Mouse (Mus musculus) 3T3-L1 (cell line): Measurements from ENCODE around the gene Plch1.

Source experiments
- DNase-seq: peaks from one replicate; pipeline ENCODE4 v3.0.0-alpha.2; 2015; ENCODE audit warnings: low read depth, low spot score

Gene Plch1

DNA sequence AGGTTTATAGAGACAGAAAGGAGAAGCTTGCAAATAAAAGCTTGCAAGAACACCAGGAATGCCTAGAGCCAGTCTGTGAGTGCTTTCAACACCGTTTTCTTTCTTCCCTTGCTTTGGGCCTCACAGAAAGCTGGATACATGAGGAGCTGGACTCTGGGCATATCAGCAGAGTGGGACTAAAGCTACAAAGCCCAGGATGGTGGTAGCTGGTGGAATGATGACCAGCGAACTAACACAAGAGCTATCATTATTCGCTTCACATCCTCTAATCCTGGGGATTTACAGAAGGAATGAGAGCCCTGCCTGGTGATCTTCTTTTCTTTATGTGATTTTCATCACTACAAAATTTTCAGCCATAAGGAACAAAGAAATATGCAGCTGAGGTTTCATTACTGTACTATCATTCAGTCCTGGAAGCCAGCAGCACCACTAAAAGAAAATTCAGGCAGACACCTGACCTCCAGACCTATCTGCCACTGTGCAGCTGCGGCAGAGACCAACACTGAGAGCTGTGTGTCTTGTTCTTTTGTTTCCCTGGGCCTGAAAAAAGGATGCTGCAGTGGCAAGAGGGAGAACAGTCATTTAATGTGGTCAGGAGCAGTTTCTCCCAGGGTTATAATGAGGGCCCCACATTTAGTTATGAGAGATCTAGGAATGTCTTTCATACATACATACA, 172.5 kb downstream of the Plch1 start:
- DNase-seq, result no peak

DNA sequence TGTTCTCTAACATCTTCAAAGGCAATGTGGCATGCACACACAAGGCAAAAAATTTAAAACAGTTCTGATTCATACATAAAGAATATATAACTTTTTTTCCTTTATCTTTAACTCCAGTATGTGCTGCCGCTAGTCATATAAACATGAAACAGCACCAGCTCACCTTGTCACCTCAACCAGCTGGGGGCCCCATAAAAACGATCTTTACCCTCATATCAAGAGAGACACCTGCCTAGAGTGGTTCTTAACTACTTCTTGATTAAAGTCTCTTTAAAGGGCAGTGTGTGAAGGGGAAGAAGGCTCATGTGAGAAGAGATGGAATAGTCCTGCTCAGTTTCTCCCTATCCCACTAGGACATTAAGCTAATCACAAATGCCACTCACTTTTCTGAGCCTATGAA, 205.6 kb downstream of the Plch1 start:
- no peak for DNase-seq

DNA sequence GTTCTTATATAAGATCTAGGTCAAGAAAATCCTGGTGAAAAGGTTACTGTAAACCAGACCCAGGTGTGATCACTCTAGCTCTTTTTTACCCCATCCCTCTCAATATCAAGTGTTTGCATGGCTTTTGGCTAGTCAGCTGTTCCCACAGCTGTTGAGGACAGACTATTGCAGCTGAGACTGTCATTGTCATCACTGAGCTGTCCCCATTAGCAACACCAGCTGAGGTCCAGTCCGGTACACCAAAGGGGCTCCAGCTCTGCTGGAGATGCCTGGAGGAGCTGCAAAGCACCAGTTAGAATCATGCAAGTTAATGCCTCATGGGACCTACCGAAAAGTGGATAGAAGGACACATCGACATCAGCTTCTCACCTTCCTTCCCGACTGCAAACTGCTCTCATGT, 206.5 kb downstream of the Plch1 start:
- no peak for DNase-seq

DNA sequence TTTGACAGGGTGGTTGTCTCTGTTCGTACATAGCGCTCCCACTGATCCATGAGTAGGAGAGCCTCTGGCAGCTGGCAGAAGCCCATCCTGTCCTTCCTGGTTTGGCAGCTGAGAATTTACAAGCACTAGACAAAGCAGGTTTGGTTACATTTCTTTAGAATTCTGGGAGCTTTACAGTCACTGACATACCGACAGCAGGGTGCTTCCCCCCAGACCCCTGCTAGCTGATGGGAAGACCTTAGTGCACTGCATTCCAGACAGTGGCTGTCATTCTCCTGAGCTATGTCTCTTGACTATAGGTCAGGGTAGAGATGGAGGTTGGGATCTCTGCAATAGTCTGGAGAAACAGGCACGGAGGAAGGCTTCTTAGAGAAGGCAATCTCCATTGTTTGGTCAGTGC, 230.5 kb downstream of the Plch1 start:
- DNase-seq, result no peak

DNA sequence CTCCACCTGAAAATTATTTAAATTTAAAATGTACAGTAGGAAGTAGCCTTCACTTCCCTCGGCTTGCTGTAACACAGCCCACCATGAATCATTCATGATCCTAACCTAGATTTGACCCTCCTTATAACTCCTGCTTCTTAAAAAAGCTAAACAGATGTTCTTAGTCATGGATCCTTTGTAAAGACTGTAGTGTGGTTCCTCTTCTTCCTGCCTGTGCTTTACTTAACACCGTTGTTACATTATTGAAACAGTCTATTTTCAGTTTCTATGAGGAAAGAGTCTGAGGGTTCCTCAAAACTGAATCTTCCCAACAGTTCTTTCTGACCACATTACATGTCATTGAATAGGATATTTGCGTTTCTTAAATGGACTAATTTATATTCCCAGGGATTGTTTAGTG, 234.0 kb downstream of the Plch1 start:
- no peak for DNase-seq

DNA sequence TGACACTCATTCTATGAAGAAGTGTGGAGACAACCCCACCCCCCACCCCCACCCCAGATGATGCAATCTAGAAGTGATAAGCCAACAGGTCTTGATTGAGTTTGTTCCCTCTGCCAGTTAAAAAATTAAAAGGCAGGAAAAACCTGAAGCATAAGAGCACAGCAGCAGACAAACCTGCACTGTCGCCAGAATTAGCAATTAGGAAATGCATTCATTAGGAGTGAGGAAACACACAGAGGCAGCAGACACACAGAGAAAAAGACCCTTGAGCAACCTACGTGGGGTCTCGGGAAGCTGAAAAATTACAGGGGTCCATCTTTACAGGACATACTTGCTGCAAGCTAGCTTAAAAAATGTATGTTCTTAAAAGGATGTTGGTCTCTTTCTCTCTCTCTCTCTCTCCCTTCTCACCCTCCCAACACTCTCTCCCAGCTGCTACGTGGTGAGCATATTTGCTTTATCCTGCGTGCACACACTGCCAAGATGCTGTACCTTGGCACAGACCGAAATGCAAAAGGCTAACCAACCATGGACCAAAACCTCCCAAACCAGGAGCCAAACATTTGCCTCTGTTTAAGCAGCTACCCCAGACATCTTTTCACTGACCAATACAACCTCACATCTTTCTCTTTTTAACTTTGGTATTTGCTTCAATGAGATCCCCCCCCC, 234.6 kb downstream of the Plch1 start:
- no peak for DNase-seq
